Mouse (Mus musculus) stomach, postnatal 0 days (tissue): ENCODE measurements around the gene Gm12830. TPM values are rescaled to one million over a fixed set of nuclear protein-coding genes. Genes with fewer than 3 reads are reported as not detected.

Source experiments
- ATAC-seq: fragments of 200-750 bp; cut with Nextera tagmentation; 2 replicates; pipeline ENCODE4 v1.8.0; 2017; ENCODE audit not compliant: low FRiP score, low TSS enrichment
- DNase-seq: peaks from one replicate; pipeline ENCODE4 v3.0.0-alpha.2; 2016; ENCODE audit warnings: low spot score
- H3K27ac ChIP-seq: fragments of 300-500 bp; sonication (generic); replicated peaks from 2 replicates; pipeline ENCODE4 v1.5.1; 2014; ENCODE audit warnings: mild to moderate bottlenecking, control low read depth
- H3K27me3 ChIP-seq: fragments of 300-500 bp; sonication (generic); 2 replicates; pipeline ENCODE4 v1.6.1; 2014; ENCODE audit warnings: low read length; ENCODE audit not compliant: control insufficient read depth, insufficient read depth
- H3K36me3 ChIP-seq: fragments of 300-500 bp; sonication (generic); 2 replicates; pipeline ENCODE4 v1.6.1; 2014; ENCODE audit warnings: low read length, mixed read lengths; ENCODE audit not compliant: control insufficient read depth, insufficient read depth
- H3K4me1 ChIP-seq: fragments of 300-500 bp; sonication (generic); replicated peaks from 2 replicates; pipeline ENCODE4 v1.6.1; 2014; ENCODE audit warnings: antibody characterized with exemption; ENCODE audit not compliant: control insufficient read depth, insufficient read depth
- H3K4me2 ChIP-seq: fragments of 300-500 bp; sonication (generic); replicated peaks from 2 replicates; pipeline ENCODE4 v1.6.1; 2014; ENCODE audit warnings: low read depth, mild to moderate bottlenecking, control low read depth, moderate library complexity
- H3K4me3 ChIP-seq: fragments of 300-500 bp; sonication (generic); 2 replicates; pipeline ENCODE4 v1.5.1; 2014; ENCODE audit warnings: low read depth, low read length, control low read depth
- H3K9ac ChIP-seq: fragments of 300-500 bp; sonication (generic); 2 replicates; pipeline ENCODE4 v1.6.1; 2014; ENCODE audit warnings: mild to moderate bottlenecking, low read length, control low read depth, mixed read lengths
- H3K9me3 ChIP-seq: fragments of 300-500 bp; sonication (generic); 2 replicates; pipeline ENCODE4 v1.6.1; 2016; ENCODE audit warnings: low read length; ENCODE audit not compliant: control insufficient read depth
- CTCF ChIP-seq: IDR thresholded peaks from 2 replicates; pipeline ENCODE4 v1.5.1; 2016; ENCODE audit warnings: antibody characterized with exemption, low read depth, mild to moderate bottlenecking, moderate library complexity
- EP300 ChIP-seq: optimal IDR thresholded peaks from 2 replicates; pipeline ENCODE3; 2016; ENCODE audit warnings: antibody characterized with exemption
- WGBS: fragments of 180-500 bp; shearing (Covaris S2); extraction: QIAGEN DNeasy Blood & Tissue Kit; methylation state at CpG from one replicate; pipeline ENCODE4 v1.1.7; 2014; 5-methylcytosine and 5-hydroxymethylcytosine counted together
- polyA plus RNA-seq: library from polyadenylated mRNA; unstranded; fragments of >200 nt; fragmentation: Nextera tagmentation; extraction: Ambion mirVana; gene quantifications from 2 replicates; pipeline ENCODE4 v1.2.1, GENCODE M21; 2015

Gene Gm12830
- polyA plus RNA-seq, 1 experiment from 2014 or later: not detected

GRCm38 (mm10) chr4:114897853-114898252 is 76.3 kb downstream of the Gm12830 start:
- Histone ChIP-seq H3K9ac (no peak overlapping the region), H3K27me3 (peaks cover 12% of the 10 kb centered on the region; the same call in 1 of the 2 replicates), H3K36me3 (no peaks in the 10 kb centered on the region), H3K4me2 (no peak overlapping the region), H3K27ac (no peak overlapping the region), H3K9me3 (no peaks in the 10 kb centered on the region), H3K4me1 (no peaks in the 10 kb centered on the region), H3K4me3 (no peak overlapping the region)
- 8% methylated on average over 4 of the region's 4 CpGs for WGBS
- TF ChIP-seq CTCF: peak; percentile 62
- no peak for TF ChIP-seq EP300
- ATAC-seq (peak; percentile 51; the same call in 1 of the 2 replicates), DNase-seq (peak; percentile 60)

GRCm38 (mm10) chr4:114899885-114900284 is 78.4 kb downstream of the Gm12830 start:
- Histone ChIP-seq H3K9ac (no peak overlapping the region), H3K4me3 (no peak overlapping the region), H3K4me2 (no peak overlapping the region), H3K27me3 (peaks cover 19% of the 10 kb centered on the region; the same call in 1 of the 2 replicates), H3K36me3 (no peaks in the 10 kb centered on the region), H3K27ac (no peak overlapping the region), H3K4me1 (no peaks in the 10 kb centered on the region), H3K9me3 (no peaks in the 10 kb centered on the region)
- no peak for TF ChIP-seq EP300
- TF ChIP-seq CTCF: no peak
- ATAC-seq: no peak
- 11% methylated on average over 3 of the region's 3 CpGs for WGBS
- DNase-seq: no peak

GRCm38 (mm10) chr4:114900866-114901642 is 79.5 kb downstream of the Gm12830 start:
- no peak for DNase-seq
- Histone ChIP-seq H3K9me3 (no peaks in the 10 kb centered on the region), H3K36me3 (no peaks in the 10 kb centered on the region), H3K4me2 (no peak overlapping the region), H3K4me1 (no peaks in the 10 kb centered on the region), H3K27me3 (peaks cover 28% of the 10 kb centered on the region; the same call in 1 of the 2 replicates), H3K27ac (no peak overlapping the region), H3K4me3 (no peak overlapping the region), H3K9ac (no peak overlapping the region)
- 5% methylated on average over 33 of the region's 33 CpGs for WGBS
- no peak for TF ChIP-seq CTCF
- TF ChIP-seq EP300: no peak
- no peak for ATAC-seq

DNA sequence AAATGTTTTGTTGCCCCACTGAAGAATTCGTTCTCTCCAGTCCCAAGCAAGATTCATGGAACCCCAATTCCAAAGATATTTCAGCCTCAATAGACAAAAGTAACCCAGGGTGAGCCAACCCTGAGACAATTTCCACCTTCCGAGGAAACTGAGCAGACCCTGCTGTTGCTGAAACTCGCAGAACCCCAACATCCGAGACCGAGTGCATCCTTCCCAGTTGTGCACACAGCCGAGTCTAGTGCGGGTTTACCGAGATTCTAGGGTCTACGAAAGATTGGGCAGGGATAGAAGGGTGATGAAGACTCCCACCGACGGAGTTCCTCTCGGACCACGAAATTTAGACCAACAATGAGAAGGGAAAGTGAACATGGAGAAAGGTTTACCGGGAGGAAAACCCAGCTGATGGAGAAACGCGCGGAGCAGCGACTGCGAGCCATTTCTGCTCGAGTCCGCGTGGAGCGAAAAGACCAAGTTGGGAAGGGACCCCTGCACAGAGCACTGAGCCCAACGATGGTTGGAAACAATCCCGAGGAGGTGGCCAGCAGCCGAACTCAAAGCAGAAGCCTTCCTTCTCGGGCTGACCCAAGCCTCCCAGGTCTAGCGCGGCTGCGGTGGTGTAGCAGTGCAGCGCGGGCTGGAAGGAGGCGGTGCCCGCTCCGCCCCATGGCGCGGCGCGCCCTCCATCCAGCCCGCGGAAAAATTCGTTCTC is 80.3 kb downstream of the Gm12830 start:
- H3K9ac ChIP-seq: no peak overlapping the region
- no peak for ATAC-seq
- no peak overlapping the region for H3K27ac ChIP-seq
- H3K4me2 ChIP-seq: no peak overlapping the region
- peaks cover 32% of the 10 kb centered on the region; the same call in 1 of the 2 replicates for H3K27me3 ChIP-seq
- no peaks in the 10 kb centered on the region for H3K9me3 ChIP-seq
- no peaks in the 10 kb centered on the region for H3K4me1 ChIP-seq
- WGBS: 2% methylated on average over 42 of the region's 42 CpGs
- H3K36me3 ChIP-seq: no peaks in the 10 kb centered on the region
- TF ChIP-seq CTCF (no peak), EP300 (no peak)
- no peak overlapping the region; the same call in 1 of the 2 replicates for H3K4me3 ChIP-seq
- DNase-seq: no peak

DNA sequence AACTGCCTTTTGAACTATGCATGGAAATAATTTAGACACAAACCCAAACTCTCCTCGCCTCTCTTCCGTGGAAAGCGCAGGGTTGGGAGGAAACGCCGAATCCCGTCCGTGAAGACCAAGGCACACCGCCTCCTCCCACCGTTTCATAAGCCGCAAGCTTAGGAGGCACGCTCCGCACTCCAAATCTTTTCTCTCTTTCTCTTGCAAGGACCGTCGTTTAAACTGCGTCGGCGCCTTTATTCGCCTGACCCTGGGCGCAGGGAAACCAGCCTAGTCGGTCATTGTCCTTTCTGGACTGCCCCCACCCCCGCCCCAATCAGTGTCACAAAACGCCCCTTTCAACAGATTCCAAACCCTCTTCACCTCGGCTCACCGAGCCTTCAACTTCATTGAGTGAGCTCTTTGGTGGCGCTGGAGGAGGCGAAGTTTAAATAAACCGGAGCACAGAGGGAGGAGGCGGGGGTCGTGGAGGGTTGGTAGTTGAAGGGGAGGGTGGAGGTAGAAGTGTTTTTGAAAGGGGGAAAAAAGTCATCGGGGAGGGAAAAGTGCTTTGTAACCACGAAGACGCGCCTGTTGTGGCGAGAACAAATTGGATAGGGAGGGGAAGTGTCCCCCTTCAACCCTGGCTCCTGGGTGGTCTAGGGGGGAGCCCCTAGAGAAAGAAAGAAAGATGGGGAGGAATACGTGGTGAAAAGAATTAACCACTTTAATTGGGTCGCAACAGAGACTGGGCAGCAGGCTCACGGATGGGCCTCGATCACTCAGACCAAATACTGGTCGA is 81.3 kb downstream of the Gm12830 start:
- ATAC-seq: no peak
- Histone ChIP-seq H3K4me1 (no peaks in the 10 kb centered on the region), H3K9me3 (no peaks in the 10 kb centered on the region), H3K9ac (no peak overlapping the region), H3K27ac (no peak overlapping the region), H3K36me3 (no peaks in the 10 kb centered on the region), H3K4me2 (no peak overlapping the region), H3K27me3 (peaks cover 37% of the 10 kb centered on the region; the same call in 1 of the 2 replicates), H3K4me3 (no peak overlapping the region)
- TF ChIP-seq CTCF (no peak), EP300 (no peak)
- 4% methylated on average over 39 of the region's 39 CpGs for WGBS
- no peak for DNase-seq
